Mouse (Mus musculus) heart, embryonic 15.5 days (tissue): Measurements from ENCODE around the gene Prok2. TPM values are rescaled to one million over a fixed set of nuclear protein-coding genes. Genes with fewer than 3 reads are reported as not detected.

ENCODE experiments used
- ATAC-seq: fragments of 200-750 bp; cut with Nextera tagmentation; replicated peaks from 2 replicates; pipeline ENCODE4 v1.8.0; 2017; ENCODE audit warnings: low read depth, moderate TSS enrichment; ENCODE audit not compliant: insufficient number of reproducible peaks, insufficient read depth, low FRiP score
- H3K27ac ChIP-seq: fragments of 300-500 bp; sonication (generic); 2 replicates; pipeline ENCODE4 v1.5.1; 2015; ENCODE audit warnings: mild to moderate bottlenecking, inconsistent platforms
- H3K27me3 ChIP-seq: fragments of 300-500 bp; sonication (generic); 2 replicates; pipeline ENCODE4 v1.6.1; 2015; ENCODE audit warnings: inconsistent platforms
- H3K36me3 ChIP-seq: fragments of 300-500 bp; sonication (generic); 2 replicates; pipeline ENCODE4 v1.6.1; 2015; ENCODE audit warnings: mild to moderate bottlenecking, inconsistent platforms
- H3K4me1 ChIP-seq: fragments of 300-500 bp; sonication (generic); replicated peaks from 2 replicates; pipeline ENCODE4 v1.6.1; 2015; ENCODE audit warnings: inconsistent platforms
- H3K4me2 ChIP-seq: fragments of 300-500 bp; sonication (generic); 2 replicates; pipeline ENCODE4 v1.6.1; 2015; ENCODE audit warnings: inconsistent platforms, mild to moderate bottlenecking, moderate library complexity
- H3K4me3 ChIP-seq: fragments of 300-500 bp; sonication (generic); 2 replicates; pipeline ENCODE4 v1.5.1; 2015; ENCODE audit warnings: mild to moderate bottlenecking, inconsistent platforms
- H3K9ac ChIP-seq: fragments of 300-500 bp; sonication (generic); 2 replicates; pipeline ENCODE4 v1.6.1; 2015; ENCODE audit warnings: mild to moderate bottlenecking, inconsistent platforms
- H3K9me3 ChIP-seq: fragments of 300-500 bp; sonication (generic); replicated peaks from 2 replicates; pipeline ENCODE4 v1.6.1; 2016; ENCODE audit warnings: inconsistent platforms
- WGBS: fragments of 180-500 bp; shearing (Covaris S2); methylation state at CpG from one replicate; pipeline ENCODE4 v1.1.7; 2015; ENCODE audit warnings: mixed read lengths; 5-methylcytosine and 5-hydroxymethylcytosine counted together
- polyA plus RNA-seq: library from polyadenylated mRNA; unstranded; fragments of >200 nt; fragmentation: Nextera tagmentation; extraction: Ambion mirVana; gene quantifications from 2 replicates; pipeline ENCODE4 v1.2.1, GENCODE M21; 2015

The Prok2 gene
- polyA plus RNA-seq, 1 experiment from 2014 or later, result 0.09 TPM

DNA sequence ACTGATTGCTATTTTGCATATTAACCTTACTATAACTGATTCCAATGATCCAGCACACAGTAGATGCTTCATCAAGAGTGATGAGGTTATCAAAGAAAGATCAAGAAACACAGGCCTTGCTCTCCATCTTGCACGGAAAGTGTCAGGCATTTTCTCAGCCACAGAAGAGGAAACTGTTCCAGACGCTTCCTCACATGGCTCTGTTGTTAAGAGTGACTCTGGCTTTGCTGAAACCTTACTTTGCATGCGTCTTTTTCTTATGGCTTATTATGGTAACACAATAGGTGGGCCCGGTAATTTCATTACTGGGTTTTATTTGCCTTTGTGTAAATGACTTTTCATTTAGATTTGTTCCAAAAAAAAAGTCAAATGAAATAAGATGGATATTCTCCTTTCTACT, 5.7 kb upstream of the Prok2 start:
- no peaks in the 10 kb centered on the region for H3K9me3 ChIP-seq
- no peak overlapping the region for H3K4me2 ChIP-seq
- no peak overlapping the region for H3K4me3 ChIP-seq
- H3K27ac ChIP-seq, result no peak overlapping the region
- no peak for ATAC-seq
- 73% methylated on average over 4 of the region's 4 CpGs for WGBS
- no peaks in the 10 kb centered on the region for H3K36me3 ChIP-seq
- peaks cover 30% of the 10 kb centered on the region for H3K27me3 ChIP-seq
- no peak overlapping the region for H3K9ac ChIP-seq
- H3K4me1 ChIP-seq, result peaks cover under 1% of the 10 kb centered on the region; the same call in 1 of the 2 replicates

DNA sequence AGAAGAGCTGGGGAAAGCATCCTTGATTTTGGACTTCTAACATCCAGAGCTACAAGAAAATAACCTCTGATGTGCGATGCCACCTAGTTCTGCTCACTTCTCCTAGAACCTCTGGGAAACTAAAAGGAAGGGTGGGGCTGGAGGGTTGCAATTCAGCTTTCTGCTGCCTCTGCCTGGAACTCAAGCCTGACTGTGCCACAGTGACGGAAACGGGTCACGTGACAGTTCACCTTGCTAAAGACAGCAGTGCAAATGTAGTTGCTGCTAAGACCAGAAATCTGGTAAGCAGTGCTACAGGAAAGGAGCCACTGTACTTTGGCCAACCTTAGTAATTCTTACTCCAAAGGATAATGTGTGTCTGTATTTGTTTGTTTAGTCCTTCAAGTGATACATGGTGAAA, 3.7 kb upstream of the Prok2 start:
- H3K27ac ChIP-seq, result no peak overlapping the region
- WGBS, result 72% methylated on average over 4 of the region's 4 CpGs

DNA sequence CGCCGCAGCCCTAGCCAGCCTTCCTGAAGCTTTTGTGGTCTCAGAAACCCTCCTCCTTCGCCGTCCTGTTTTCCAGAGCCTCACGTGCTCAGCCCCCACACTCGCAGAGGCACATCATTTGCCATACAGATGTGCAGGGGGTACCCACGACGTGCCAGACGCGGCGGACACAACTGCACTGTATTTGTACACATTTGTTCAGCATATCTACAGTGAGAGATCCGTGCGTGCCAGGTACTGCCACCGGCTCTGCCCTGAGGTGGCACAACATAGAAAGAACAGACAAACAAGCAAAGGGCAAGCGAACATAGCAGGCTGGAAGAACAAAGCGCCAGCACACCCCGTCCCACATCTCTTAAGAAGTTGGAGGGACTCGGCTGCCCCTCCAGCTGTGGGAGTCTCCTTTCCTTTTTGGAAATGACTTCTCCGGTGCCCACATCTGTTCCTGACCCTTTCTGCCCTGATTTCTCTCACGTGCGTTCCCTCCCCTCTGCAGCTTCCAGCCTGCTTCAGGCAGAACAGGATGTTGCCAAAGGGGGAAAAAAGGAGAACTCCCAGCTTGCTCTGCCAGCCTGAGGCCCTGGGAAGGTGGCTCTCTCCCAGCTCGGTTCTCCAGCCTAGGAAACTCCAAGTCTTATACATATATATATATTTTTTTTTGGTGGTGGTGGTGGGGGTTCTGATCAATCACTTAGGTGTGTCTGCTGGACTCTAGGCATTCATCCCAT, 548 bp upstream of the Prok2 start:
- peaks cover 55% of the 10 kb centered on the region for H3K27me3 ChIP-seq
- H3K4me1 ChIP-seq, result peaks cover 20% of the 10 kb centered on the region
- H3K9ac ChIP-seq, result peak overlapping the region; percentile 48
- H3K4me2 ChIP-seq, result peak overlapping the region; percentile 94
- H3K4me3 ChIP-seq, result peak overlapping the region; percentile 54
- H3K9me3 ChIP-seq, result no peaks in the 10 kb centered on the region
- WGBS, result 4% methylated on average over 22 of the region's 22 CpGs
- H3K36me3 ChIP-seq, result no peaks in the 10 kb centered on the region
- ATAC-seq, result no peak
- H3K27ac ChIP-seq, result no peak overlapping the region

More for the DNA sequence above, 3.7 kb upstream of the Prok2 start:
- Histone ChIP-seq H3K27me3 (peaks cover 49% of the 10 kb centered on the region), H3K9ac (no peak overlapping the region), H3K9me3 (no peaks in the 10 kb centered on the region), H3K4me2 (no peak overlapping the region), H3K36me3 (no peaks in the 10 kb centered on the region), H3K4me3 (no peak overlapping the region), H3K4me1 (peaks cover 14% of the 10 kb centered on the region)
- no peak for ATAC-seq

DNA sequence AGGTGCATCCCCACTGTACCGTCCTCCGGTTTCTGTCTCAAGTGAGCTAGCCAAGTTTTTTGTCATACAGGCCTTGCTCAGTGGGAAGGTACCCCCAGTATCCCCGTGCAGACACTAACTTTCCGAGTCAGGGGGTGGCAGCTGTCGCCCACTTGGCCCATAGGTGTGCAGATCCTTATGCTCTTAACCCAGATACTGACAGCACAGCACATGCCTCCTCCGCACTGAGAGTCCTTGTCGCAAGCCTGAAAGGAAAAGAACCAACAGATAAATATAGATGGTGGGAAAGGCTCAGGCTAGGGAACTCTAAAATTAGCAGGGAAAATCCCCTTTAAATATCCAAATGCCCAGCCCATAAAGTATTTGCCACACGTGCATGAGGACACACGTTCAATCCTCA, 3.8 kb downstream of the Prok2 start:
- H3K9me3 ChIP-seq, result no peaks in the 10 kb centered on the region
- 65% methylated on average over 9 of the region's 9 CpGs for WGBS
- no peak overlapping the region for H3K4me3 ChIP-seq
- H3K9ac ChIP-seq, result no peak overlapping the region
- H3K4me1 ChIP-seq, result peaks cover 20% of the 10 kb centered on the region
- peaks cover 30% of the 10 kb centered on the region for H3K27me3 ChIP-seq
- no peak overlapping the region for H3K4me2 ChIP-seq
- no peak for ATAC-seq
- no peak overlapping the region for H3K27ac ChIP-seq
- H3K36me3 ChIP-seq, result no peaks in the 10 kb centered on the region

DNA sequence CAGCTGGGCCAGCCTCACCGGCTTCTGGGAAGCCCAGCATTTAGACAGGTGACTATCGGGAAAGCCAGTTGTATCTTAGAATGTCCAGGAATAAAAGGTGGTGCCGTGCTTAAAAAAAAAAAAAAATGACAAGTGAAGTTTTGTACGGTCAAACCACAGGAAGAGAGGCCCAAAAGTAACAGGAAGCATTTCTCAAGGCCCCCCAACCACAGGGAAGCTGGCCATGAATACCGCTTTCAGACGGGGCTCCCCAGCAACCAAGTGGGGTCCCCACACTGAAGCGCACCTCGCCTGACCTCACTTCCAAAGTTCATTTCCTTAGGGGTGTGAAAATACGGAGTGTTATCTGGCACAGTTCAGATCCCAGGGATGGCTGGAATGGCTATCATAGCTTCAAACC, 5.2 kb downstream of the Prok2 start:
- WGBS, result 71% methylated on average over 9 of the region's 9 CpGs
- H3K36me3 ChIP-seq, result no peaks in the 10 kb centered on the region
- no peaks in the 10 kb centered on the region for H3K9me3 ChIP-seq
- ATAC-seq, result no peak
- no peak overlapping the region for H3K4me2 ChIP-seq
- H3K9ac ChIP-seq, result no peak overlapping the region
- H3K27me3 ChIP-seq, result peaks cover 20% of the 10 kb centered on the region
- H3K4me1 ChIP-seq, result peaks cover 11% of the 10 kb centered on the region
- no peak overlapping the region for H3K27ac ChIP-seq
- no peak overlapping the region for H3K4me3 ChIP-seq

DNA sequence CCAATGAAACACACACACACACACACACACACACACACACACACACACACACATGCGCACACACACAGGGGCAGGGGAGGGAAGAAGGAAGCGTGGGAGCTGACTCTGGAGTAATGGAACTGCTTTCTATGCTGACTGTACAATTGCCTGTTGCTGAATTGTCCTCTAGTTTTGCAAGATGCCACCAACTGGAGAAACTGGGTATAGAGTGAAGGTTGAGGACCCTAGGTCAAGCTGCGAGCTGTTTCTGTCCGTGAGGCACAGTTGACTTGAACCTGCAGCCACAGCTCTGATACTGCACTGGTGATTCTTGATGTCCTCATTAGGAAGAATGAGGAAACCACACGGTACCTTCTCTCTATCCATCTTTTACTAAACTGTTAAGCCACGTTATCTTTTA, 10.3 kb downstream of the Prok2 start:
- Histone ChIP-seq H3K9ac (no peak overlapping the region), H3K27me3 (peaks cover 13% of the 10 kb centered on the region), H3K36me3 (no peaks in the 10 kb centered on the region), H3K4me1 (no peaks in the 10 kb centered on the region), H3K9me3 (no peaks in the 10 kb centered on the region), H3K4me2 (no peak overlapping the region), H3K27ac (no peak overlapping the region), H3K4me3 (no peak overlapping the region)
- WGBS, result 56% methylated on average over 6 of the region's 6 CpGs
- no peak for ATAC-seq

DNA sequence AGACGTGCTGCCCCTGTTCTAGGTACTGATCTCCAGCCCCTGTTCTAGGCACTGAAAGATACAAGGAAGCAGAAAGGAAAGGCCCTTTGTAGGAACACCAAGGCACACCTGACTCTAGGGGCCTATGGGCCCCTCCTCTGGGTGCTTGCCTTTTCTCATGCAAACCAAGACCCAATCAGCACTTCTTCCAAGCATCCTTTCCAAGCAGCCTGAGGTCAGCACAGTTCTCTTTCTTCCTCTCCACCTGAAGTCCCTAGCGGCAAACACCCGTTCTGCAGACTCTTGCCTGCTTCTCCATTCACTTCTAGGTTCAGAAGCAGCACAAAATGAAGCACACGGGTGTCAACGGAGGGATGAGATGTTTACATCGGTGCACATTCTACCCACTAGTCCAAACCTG, 11.0 kb downstream of the Prok2 start:
- Histone ChIP-seq H3K27me3 (peaks cover 13% of the 10 kb centered on the region), H3K27ac (no peak overlapping the region), H3K9ac (no peak overlapping the region), H3K4me2 (no peak overlapping the region), H3K9me3 (no peaks in the 10 kb centered on the region), H3K4me1 (no peaks in the 10 kb centered on the region), H3K4me3 (no peak overlapping the region), H3K36me3 (no peaks in the 10 kb centered on the region)
- ATAC-seq, result no peak
- 49% methylated on average over 6 of the region's 6 CpGs for WGBS

DNA sequence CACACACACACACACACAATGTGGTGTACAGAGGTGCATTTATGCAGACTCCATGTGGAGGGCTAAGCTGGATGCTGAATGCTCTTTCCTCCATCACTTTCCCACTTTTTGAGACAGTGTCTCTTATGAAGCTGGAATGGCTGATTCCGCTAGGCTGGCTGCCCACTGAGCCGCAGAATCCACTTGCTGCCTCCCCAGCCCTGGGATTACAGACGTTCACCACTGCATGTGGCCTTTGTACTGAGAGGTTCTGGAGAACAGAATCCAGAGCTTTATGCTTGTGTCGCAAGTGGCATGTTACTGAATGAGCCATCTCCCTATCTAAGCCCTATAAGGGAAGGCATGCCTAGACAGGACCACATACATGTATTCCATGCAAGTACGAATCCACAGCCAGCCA, 12.9 kb downstream of the Prok2 start:
- no peak for ATAC-seq
- WGBS, result 78% methylated on average over 5 of the region's 5 CpGs

DNA sequence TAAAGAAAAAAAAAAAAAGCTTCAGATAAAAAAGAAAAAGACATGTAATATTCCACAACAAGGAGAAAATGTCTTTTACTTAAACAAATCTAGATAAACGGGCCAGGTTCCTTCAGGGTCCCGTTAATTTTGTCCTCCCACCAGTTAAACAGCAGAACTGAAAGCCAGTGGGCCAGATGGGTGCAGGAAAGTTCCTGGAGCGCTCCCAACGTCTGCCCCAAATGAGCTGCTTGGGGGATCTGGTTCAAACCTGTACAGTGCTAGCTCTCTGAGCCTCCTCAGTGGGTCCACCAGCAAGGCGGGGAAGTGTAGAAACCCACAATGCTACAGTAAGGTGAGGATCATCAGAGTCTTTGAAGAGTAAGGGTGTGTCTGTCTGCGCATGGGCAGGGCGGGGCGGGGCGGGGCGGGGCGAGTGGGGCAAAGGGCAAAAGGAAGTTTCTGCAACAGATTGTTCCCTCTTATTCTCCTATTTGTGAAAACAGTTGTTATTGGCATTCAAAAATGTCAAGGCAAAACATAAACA, 14.6 kb downstream of the Prok2 start:
- Histone ChIP-seq H3K36me3 (no peaks in the 10 kb centered on the region), H3K9ac (no peak overlapping the region), H3K4me3 (no peak overlapping the region), H3K4me1 (no peaks in the 10 kb centered on the region), H3K27me3 (peaks cover 17% of the 10 kb centered on the region), H3K4me2 (no peak overlapping the region), H3K27ac (no peak overlapping the region), H3K9me3 (no peaks in the 10 kb centered on the region)
- no peak for ATAC-seq
- WGBS, result 67% methylated on average over 11 of the region's 11 CpGs

More for the DNA sequence above, 12.9 kb downstream of the Prok2 start:
- Histone ChIP-seq H3K27ac (no peak overlapping the region), H3K9ac (no peak overlapping the region), H3K9me3 (no peaks in the 10 kb centered on the region), H3K27me3 (peaks cover 16% of the 10 kb centered on the region), H3K4me2 (no peak overlapping the region), H3K36me3 (no peaks in the 10 kb centered on the region), H3K4me1 (no peaks in the 10 kb centered on the region), H3K4me3 (no peak overlapping the region)

DNA sequence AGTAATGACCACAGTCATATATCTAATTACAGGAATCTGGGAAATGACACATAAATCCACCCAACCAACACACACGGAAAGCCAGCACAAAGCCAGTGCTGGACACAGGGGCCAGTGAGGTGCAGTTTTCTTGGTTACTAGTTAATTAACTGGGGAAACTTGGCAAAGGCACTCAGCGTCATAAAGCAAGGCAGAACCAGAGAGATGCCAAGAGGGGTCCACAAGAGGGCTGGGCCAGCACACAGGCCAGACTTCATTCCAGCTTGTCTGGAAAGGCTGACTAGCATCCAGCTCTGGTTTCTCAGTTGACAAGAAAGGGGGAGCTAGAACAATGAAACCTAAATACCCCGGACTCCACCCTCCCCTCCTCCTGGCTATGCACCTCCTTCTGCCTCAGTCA, 25.7 kb downstream of the Prok2 start:
- Histone ChIP-seq H3K9ac (no peak overlapping the region), H3K9me3 (no peaks in the 10 kb centered on the region), H3K27ac (no peak overlapping the region), H3K36me3 (no peaks in the 10 kb centered on the region), H3K27me3 (peaks cover 34% of the 10 kb centered on the region), H3K4me3 (no peak overlapping the region), H3K4me1 (no peaks in the 10 kb centered on the region), H3K4me2 (no peak overlapping the region)
- no peak for ATAC-seq
- 59% methylated on average over 3 of the region's 3 CpGs for WGBS

DNA sequence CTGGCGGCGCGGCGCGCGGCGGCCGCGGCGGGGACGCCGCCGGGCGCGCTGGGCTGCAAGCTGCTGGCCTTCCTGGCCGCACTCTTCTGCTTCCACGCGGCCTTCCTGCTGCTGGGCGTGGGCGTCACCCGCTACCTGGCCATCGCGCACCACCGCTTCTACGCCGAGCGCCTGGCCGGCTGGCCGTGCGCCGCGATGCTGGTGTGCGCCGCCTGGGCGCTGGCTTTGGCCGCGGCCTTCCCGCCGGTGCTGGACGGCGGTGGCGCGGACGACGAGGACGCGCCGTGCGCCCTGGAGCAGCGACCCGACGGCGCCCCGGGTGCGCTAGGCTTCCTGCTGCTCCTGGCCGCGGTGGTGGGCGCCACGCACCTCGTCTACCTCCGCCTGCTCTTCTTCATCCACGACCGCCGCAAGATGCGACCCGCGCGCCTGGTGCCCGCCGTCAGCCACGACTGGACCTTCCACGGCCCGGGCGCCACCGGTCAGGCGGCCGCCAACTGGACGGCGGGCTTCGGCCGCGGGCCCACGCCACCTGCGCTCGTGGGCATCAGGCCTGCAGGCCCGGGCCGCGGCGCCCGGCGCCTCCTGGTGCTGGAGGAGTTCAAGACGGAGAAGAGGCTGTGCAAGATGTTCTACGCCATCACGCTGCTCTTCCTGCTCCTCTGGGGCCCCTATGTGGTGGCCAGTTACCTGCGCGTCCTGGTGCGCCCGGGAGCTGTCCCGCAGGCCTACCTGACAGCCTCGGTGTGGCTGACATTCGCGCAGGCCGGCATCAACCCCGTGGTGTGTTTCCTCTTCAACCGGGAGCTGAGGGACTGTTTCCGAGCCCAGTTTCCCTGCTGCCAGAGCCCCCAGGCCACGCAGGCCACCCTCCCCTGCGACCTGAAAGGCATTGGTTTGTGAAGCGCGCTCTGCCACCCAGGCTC, 33.0 kb downstream of the Prok2 start:
- H3K4me1 ChIP-seq, result peaks cover 16% of the 10 kb centered on the region
- H3K27ac ChIP-seq, result no peak overlapping the region
- WGBS, result 1% methylated on average over 106 of the region's 110 CpGs
- no peaks in the 10 kb centered on the region for H3K9me3 ChIP-seq
- H3K27me3 ChIP-seq, result peaks cover 91% of the 10 kb centered on the region
- H3K4me2 ChIP-seq, result peak overlapping the region; percentile 95
- ATAC-seq, result peak; percentile 28; the same call in 1 of the 2 replicates
- H3K4me3 ChIP-seq, result peak overlapping the region; percentile 74
- peak overlapping the region; percentile 67 for H3K9ac ChIP-seq
- no peaks in the 10 kb centered on the region for H3K36me3 ChIP-seq
